Mouse (Mus musculus) erythroblast, embryonic 14.5 days (primary cell): ENCODE results near the gene Lcn12. TPM values are rescaled to one million over a fixed set of nuclear protein-coding genes. Genes with fewer than 3 reads are reported as not detected.

ENCODE experiments used
- H3K27me3 ChIP-seq: 2 replicates; pipeline ENCODE4 v1.6.1; 2012; ENCODE audit warnings: inconsistent platforms; ENCODE audit not compliant: control insufficient read depth
- H3K36me3 ChIP-seq: 2 replicates; pipeline ENCODE4 v1.6.1; 2012; ENCODE audit warnings: mild to moderate bottlenecking, inconsistent platforms; ENCODE audit not compliant: control insufficient read depth
- H3K4me1 ChIP-seq: 2 replicates; pipeline ENCODE4 v1.6.1; 2012; ENCODE audit warnings: inconsistent platforms; ENCODE audit not compliant: control insufficient read depth
- H3K4me3 ChIP-seq: replicated peaks from 2 replicates; pipeline ENCODE3; 2012; ENCODE audit warnings: moderate library complexity, mild to moderate bottlenecking, inconsistent platforms
- H3K9me3 ChIP-seq: 2 replicates; pipeline ENCODE4 v1.6.1; 2012; ENCODE audit warnings: low read length, inconsistent platforms, mixed read lengths; ENCODE audit not compliant: control insufficient read depth
- GATA1 ChIP-seq: IDR thresholded peaks from 2 replicates; pipeline ENCODE4 v1.6.1; 2012; ENCODE audit warnings: low read length, inconsistent platforms, mixed read lengths
- TAL1 ChIP-seq: IDR thresholded peaks from 3 replicates; pipeline ENCODE4 v1.6.1; 2012; ENCODE audit warnings: low read length, inconsistent platforms, mixed read lengths
- polyA plus RNA-seq: library from polyadenylated mRNA; stranded (reverse); fragments of >175 nt; gene quantifications from 2 replicates; pipeline ENCODE4 v1.2.3, GENCODE M21; 2012

The Lcn12 gene
- polyA plus RNA-seq, 1 experiment = not detected

DNA sequence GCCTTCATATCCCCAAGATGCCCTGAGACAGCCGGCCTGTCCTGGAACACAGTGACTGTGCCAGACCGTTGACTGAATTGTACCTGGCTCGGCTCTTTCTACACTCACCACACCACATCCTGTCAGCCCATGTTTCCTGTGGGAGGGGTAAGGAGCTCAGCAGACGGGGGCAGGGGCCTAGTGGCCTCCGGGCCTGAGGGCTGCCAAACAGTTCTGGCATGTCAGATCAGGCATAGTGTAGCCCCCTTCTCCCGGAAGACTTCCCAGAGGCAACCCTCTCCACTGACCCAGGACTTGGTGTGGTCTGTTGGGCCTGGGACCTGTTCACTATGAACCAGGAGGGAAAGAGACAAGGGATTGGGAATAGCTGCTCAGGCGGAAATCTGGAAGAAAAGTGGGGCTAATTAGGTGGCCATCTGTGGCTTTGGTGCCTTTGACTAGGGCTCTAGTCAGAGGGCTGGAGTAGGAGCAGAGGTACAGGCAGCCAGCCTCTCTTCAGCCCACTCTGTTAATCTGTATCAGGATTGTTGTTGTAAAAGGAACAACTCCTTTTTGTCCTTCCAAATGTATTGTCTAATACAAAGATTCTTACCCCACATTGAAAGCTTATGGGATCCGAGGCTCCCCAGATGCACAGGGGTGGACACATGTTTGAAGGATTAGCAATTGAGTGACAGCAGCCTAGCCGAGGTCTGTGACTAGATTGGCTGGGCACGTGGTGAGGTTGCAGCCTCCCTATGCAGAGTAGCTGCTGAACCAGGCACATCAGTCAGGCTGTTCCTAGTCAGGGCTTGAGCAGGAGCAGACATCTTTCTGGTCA is 27.7 kb downstream of the Lcn12 start:
- H3K4me1 ChIP-seq = peaks cover 9% of the 10 kb centered on the region
- TF ChIP-seq GATA1 (no peak), TAL1 (no peak)
- no peaks in the 10 kb centered on the region for H3K36me3 ChIP-seq
- H3K4me3 ChIP-seq = no peak overlapping the region
- H3K27me3 ChIP-seq = no peaks in the 10 kb centered on the region
- H3K9me3 ChIP-seq = no peaks in the 10 kb centered on the region

DNA sequence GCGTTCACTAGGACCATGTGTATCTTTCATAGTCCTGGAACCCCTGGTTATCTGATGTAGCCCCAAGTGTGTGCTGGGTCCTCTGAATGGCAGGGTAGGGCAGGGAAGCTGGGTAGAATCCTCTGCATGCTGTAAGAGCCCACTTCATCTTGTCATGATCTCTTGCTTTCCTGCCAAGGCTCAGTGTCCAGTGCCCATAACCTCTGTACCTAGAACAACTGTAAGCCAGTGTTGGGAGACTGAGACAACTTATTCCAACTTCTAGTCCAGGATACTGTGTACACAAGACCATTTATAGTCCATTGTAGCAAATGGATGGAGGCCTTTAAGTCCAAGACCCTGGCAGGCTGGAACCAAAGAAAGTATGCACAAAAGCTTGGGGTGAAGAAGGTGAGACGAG is 28.5 kb downstream of the Lcn12 start:
- H3K9me3 ChIP-seq = no peaks in the 10 kb centered on the region
- no peak overlapping the region for H3K4me3 ChIP-seq
- TF ChIP-seq TAL1 = no peak
- no peak for TF ChIP-seq GATA1
- no peaks in the 10 kb centered on the region for H3K36me3 ChIP-seq
- H3K4me1 ChIP-seq = peaks cover 16% of the 10 kb centered on the region
- no peaks in the 10 kb centered on the region for H3K27me3 ChIP-seq

DNA sequence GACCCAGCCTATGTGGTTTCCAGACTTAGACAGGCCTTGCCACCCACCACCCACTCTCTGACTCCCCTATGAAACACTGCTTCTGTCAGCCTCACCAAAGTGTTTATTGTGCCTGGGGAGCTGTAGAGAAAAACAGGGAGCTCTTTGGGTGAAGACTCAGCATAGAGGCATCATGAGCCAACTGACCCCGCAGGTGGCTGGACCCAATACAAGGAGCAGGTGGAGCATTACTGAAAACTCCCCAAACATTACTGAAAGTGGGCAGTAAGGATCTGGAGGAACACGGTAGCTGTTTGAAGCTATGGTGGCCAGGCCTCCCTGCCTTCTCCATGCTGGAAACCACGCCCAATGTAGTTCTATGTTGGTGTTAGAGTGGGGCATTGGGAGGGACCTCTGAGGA is 30.1 kb downstream of the Lcn12 start:
- TF ChIP-seq TAL1 (no peak), GATA1 (no peak)
- Histone ChIP-seq H3K4me1 (peaks cover 33% of the 10 kb centered on the region), H3K27me3 (no peaks in the 10 kb centered on the region), H3K4me3 (no peak overlapping the region), H3K36me3 (peaks cover 6% of the 10 kb centered on the region), H3K9me3 (no peaks in the 10 kb centered on the region)

DNA sequence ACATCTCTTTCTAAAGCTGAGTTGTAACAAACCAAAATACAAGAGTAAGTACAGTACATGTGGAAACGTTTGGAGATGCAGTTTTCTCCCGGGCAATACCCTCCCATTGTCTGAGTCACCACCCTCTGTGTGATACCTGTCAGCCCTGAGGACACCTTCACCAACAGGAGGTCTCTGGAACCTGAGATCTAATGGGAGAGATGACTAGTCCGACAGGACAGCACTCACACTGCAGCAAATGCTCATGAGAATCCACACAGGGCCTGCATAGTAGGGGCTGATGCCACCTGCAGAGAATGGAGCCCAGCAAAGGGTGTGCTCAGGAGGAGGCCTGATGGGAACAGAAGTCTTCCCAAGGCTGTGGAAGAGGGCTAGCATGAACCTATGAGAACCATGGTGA is 32.3 kb downstream of the Lcn12 start:
- Histone ChIP-seq H3K36me3 (peaks cover 18% of the 10 kb centered on the region), H3K9me3 (no peaks in the 10 kb centered on the region), H3K4me1 (peaks cover 46% of the 10 kb centered on the region), H3K27me3 (no peaks in the 10 kb centered on the region), H3K4me3 (peak overlapping the region; percentile 72)
- TF ChIP-seq GATA1 (no peak), TAL1 (no peak)

DNA sequence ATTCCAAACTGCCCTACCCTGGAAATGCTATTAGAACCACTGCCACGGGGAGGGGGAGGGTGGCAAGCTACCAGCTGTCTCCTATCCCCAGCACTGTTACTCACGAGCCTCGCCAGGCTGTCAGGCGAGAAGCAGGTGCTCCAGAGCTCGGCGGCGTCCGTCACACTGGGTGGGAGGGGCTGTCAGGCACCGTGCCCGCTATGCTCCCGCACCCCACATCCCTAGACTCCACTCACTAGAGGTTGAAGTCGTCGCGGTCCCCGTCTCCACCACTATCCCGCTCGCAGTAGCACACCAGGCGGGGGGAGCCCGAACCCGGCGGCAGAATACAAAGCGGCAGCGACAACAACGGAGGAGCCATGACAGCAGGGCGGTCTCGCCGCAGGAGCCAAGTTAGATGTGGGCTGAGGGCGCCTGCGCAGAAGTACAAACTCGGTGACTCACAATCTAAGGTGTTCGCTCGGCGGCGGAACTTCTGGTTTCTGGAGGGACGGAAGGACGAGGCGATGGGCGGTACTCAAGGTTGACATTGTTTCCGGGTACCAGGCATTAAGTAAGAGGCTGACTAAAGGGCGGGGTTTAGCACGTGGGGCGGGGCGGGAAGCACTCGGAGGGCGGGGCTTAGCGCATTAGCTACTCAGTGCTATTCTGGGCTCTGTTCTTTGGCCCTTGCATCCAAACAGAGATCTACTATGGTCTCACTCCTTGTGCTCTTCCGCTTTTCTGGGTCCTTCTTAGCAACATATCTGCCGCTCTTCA is 33.0 kb downstream of the Lcn12 start, which contains the start of gene Paxx:
TSS of gene Paxx (minus strand) at position 544 of the 759 bp plus-strand sequence.
- Histone ChIP-seq H3K4me1 (peaks cover 49% of the 10 kb centered on the region), H3K9me3 (no peaks in the 10 kb centered on the region), H3K36me3 (peaks cover 18% of the 10 kb centered on the region), H3K27me3 (no peaks in the 10 kb centered on the region), H3K4me3 (peak within 1 kb of the TSS; percentile 72)
- no peak for TF ChIP-seq TAL1
- TF ChIP-seq GATA1 = no peak

DNA sequence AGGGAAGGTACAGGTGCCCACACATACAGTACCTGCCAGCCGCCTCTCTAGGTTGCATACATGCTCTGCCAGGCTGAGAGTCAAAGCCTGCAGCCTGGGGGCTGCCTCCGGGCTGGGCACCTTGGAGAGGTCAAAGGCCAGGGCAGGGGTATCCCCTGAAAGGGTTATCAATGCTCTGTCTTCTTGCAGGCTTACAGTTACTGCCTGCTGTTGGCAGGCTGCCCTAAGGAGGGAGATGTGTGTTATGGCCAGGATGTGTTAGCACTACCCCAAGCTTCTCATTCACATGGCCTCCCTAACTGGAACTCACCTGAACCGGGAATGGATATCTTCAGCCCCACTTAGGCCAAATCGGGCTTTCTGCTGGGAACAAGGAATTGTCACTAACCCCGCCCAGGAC is 33.6 kb downstream of the Lcn12 start:
- Histone ChIP-seq H3K36me3 (peaks cover 18% of the 10 kb centered on the region), H3K27me3 (no peaks in the 10 kb centered on the region), H3K4me3 (peak overlapping the region; percentile 72), H3K9me3 (no peaks in the 10 kb centered on the region), H3K4me1 (peaks cover 46% of the 10 kb centered on the region)
- TF ChIP-seq GATA1 (no peak), TAL1 (no peak)

DNA sequence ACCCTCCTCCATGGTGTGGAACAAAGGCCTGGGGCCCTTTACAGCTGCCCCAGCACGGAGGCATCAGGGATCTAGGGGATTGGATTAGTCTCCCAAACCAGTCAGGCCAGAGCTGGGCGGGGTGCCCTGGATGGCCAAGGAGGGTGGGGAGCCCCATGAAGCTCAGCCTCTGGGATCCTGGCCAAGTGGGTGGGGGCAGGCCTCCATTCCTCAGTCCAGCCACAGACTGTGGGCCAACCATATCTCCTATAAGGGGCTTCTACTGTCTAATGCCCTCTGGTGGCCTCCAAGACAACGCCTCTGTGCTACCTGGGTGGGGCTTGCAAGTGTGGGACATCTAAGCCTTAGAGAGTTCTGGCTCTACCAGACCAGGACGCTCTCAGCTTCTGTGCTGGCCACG is 34.8 kb downstream of the Lcn12 start:
- no peak overlapping the region for H3K4me3 ChIP-seq
- H3K9me3 ChIP-seq = no peaks in the 10 kb centered on the region
- TF ChIP-seq GATA1 (no peak), TAL1 (no peak)
- peaks cover 46% of the 10 kb centered on the region for H3K4me1 ChIP-seq
- H3K36me3 ChIP-seq = peaks cover 18% of the 10 kb centered on the region
- no peaks in the 10 kb centered on the region for H3K27me3 ChIP-seq

DNA sequence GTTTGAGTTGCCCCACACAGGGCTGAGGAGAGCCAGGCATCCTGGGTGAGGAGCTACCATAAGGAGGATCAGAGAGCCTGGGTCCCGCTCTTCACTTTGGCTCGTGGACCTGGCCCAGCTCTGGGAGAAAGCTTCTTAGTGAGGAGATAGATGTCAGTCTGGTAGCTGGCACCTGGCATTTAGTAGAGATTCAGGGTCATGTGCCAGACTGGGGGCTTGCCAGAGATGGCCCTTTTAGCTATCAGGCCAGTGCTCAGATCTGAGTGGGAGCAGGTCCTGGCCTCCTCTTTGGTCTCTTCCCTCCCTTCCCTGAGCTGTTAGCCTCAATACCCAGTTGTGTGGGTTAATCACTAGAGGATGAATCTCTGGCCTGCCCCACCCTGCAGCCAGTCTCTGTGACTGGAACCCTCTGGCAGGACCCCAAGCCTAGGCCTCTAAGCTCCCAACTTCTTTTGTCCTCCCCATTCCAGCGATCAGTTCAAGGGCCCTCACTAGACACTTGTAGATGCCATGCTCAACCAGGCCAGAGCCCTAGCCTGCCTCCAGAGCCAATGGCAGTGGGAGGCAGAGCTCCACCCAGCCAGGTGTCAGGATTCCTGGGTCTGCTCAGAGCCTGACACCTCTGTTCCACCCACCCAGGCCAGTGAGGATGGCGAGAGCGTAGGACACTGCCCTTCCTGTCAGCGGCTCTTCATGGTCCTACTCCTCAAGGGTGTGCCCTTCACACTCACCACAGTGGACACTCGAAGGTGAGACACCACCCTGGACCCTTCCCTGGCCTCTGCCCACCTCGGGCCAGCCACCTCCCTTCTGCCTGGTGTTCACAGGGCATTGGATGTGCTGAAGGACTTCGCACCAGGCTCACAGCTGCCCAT is 36.5 kb downstream of the Lcn12 start:
- Histone ChIP-seq H3K4me3 (no peak overlapping the region), H3K9me3 (no peaks in the 10 kb centered on the region), H3K27me3 (no peaks in the 10 kb centered on the region), H3K4me1 (peaks cover 46% of the 10 kb centered on the region), H3K36me3 (peaks cover 18% of the 10 kb centered on the region)
- TF ChIP-seq GATA1 = no peak
- no peak for TF ChIP-seq TAL1
